Mouse (Mus musculus) olfactory bulb, adult 2 months (tissue): Measurements from ENCODE around the gene AI854703.

Experiments used
- CTCF ChIP-seq: fragments of 200-500 bp; IDR thresholded peaks from 2 replicates; pipeline ENCODE4 v1.5.1; 2012; ENCODE audit warnings: low read depth, mild to moderate bottlenecking, low read length, moderate library complexity; ENCODE audit not compliant: insufficient read depth
- POLR2A ChIP-seq: fragments of 200-500 bp; IDR thresholded peaks from 2 replicates; pipeline ENCODE4 v1.6.1; 2012; ENCODE audit warnings: mild to moderate bottlenecking, low read depth, low read length, moderate library complexity; ENCODE audit not compliant: insufficient read depth

GRCm38 (mm10) chr6:48680421-48680820 lies 53.9 kb downstream of the AI854703 start:
- no peak for TF ChIP-seq CTCF
- TF ChIP-seq POLR2A, result no peak
